Mouse (Mus musculus) ES-E14 (cell line): ENCODE data around the gene Erc2. TPM values are rescaled to one million over a fixed set of nuclear protein-coding genes. Genes with fewer than 3 reads are reported as not detected.

Experiments
- DNase-seq: peaks from one replicate; pipeline ENCODE4 v3.0.0-alpha.2; 2013; ENCODE audit warnings: low read depth, low spot score
- H3K27ac ChIP-seq: 2 replicates; pipeline ENCODE4 v1.5.1; 2012; ENCODE audit warnings: low read depth, mild to moderate bottlenecking, low read length, moderate library complexity, mixed read lengths; ENCODE audit not compliant: poor library complexity, insufficient read depth, severe bottlenecking
- H3K36me3 ChIP-seq: 2 replicates; pipeline ENCODE4 v1.6.1; 2012; ENCODE audit warnings: mild to moderate bottlenecking, low read length, moderate library complexity, mixed read lengths; ENCODE audit not compliant: control insufficient read depth, poor library complexity, insufficient read depth, severe bottlenecking
- H3K4me1 ChIP-seq, 2 experiments: fragments of 150-350 bp in 1 of 2; sonication (generic) in 1 of 2; 2 replicates each; pipeline ENCODE4 v1.6.1; 2012; ENCODE audit warnings: low read length in 2 of 2, mild to moderate bottlenecking in 1 of 2, mixed read lengths in 1 of 2; ENCODE audit not compliant: control insufficient read depth in 2 of 2, insufficient read depth in 2 of 2, poor library complexity in 1 of 2
- H3K4me3 ChIP-seq, 2 experiments: fragments of 150-350 bp in 1 of 2; sonication (generic) in 1 of 2; 2 replicates each; pipeline ENCODE4 v1.5.1; 2012; ENCODE audit warnings: low read length in 2 of 2, low read depth in 1 of 2, mild to moderate bottlenecking in 1 of 2, mixed read lengths in 1 of 2; ENCODE audit not compliant: insufficient read depth in 1 of 2, poor library complexity in 1 of 2, severe bottlenecking in 1 of 2
- H3K9ac ChIP-seq: 2 replicates; pipeline ENCODE4 v1.6.1; 2012; ENCODE audit warnings: low read depth, mild to moderate bottlenecking, low read length, mixed read lengths; ENCODE audit not compliant: poor library complexity, insufficient read depth, severe bottlenecking
- H3K9me3 ChIP-seq: fragments of 150-350 bp; sonication (generic); 2 replicates; pipeline ENCODE4 v1.6.1; 2012; ENCODE audit warnings: low read depth, mild to moderate bottlenecking, low read length; ENCODE audit not compliant: control insufficient read depth, insufficient read depth
- CHD2 ChIP-seq: IDR thresholded peaks from 2 replicates; pipeline ENCODE4 v1.6.1; 2014; ENCODE audit warnings: mild to moderate bottlenecking, low read depth, low read length, inconsistent platforms
- HCFC1 ChIP-seq: IDR thresholded peaks from 2 replicates; pipeline ENCODE4 v1.6.1; 2012; ENCODE audit warnings: low read length, inconsistent platforms, borderline replicate concordance; ENCODE audit not compliant: insufficient read depth
- MAFK ChIP-seq: IDR thresholded peaks from 2 replicates; pipeline ENCODE4 v1.6.1; 2014; ENCODE audit warnings: mild to moderate bottlenecking, low read depth, low read length, inconsistent platforms; ENCODE audit not compliant: insufficient read depth
- ZC3H11A ChIP-seq: IDR thresholded peaks from 2 replicates; pipeline ENCODE4 v1.6.1; 2012; ENCODE audit warnings: low read depth, mild to moderate bottlenecking, inconsistent platforms, low read length, borderline replicate concordance
- ZNF384 ChIP-seq: IDR thresholded peaks from 2 replicates; pipeline ENCODE4 v1.6.1; 2012; ENCODE audit warnings: low read depth, low read length, inconsistent platforms
- in situ Hi-C, 2 experiments: fragments of 600-800 bp; cut with MboI; formaldehyde crosslinking; loops; one replicate each; pipeline ENCODE4 v1.15.1; 2025; ENCODE audit warnings: low sequenced_read_pairs in 2 of 2, inconsistent platforms in 1 of 2; ENCODE audit not compliant: unreplicated experiment in 2 of 2
- total RNA-seq: library from RNA; depleted of rRNA; stranded (reverse); fragments of 300-350 nt; gene quantifications from 2 replicates; pipeline ENCODE4 v1.2.3, GENCODE M21; 2012

Erc2 gene
- total RNA-seq, 1 experiment, result 9.1 TPM

GRCm38 (mm10) chr14:27803961-27804360 is 181.7 kb downstream of the Erc2 start:
- in situ Hi-C loops, result loop anchor here (25.0 kb wide), 3 partner anchors 683 to 1308 kb away; partner anchors contain the start of gene Wnt5a (in 1 of the 2)
- TF ChIP-seq ZC3H11A, result 0 out of 2 replicates have a peak, but pooled peaks have one; percentile 36
- no peak for TF ChIP-seq MAFK
- Histone ChIP-seq H3K36me3 (no peaks in the 10 kb centered on the region), H3K4me3 (no peak overlapping the region), H3K27ac (no peak overlapping the region), H3K4me1 (no peaks in the 10 kb centered on the region), H3K9me3 (no peaks in the 10 kb centered on the region; the same call in 1 of the 2 replicates), H3K9ac (no peak overlapping the region)
- DNase-seq, result peak; percentile 47

GRCm38 (mm10) chr14:27805064-27805463 is 182.8 kb downstream of the Erc2 start:
- Histone ChIP-seq H3K4me3 (no peak overlapping the region), H3K27ac (no peak overlapping the region), H3K9ac (no peak overlapping the region), H3K4me1 (no peaks in the 10 kb centered on the region), H3K9me3 (no peaks in the 10 kb centered on the region; the same call in 1 of the 2 replicates), H3K36me3 (no peaks in the 10 kb centered on the region)
- TF ChIP-seq ZC3H11A (no peak), ZNF384 (no peak), HCFC1 (no peak), MAFK (no peak), CHD2 (no peak)
- DNase-seq, result no peak
- in situ Hi-C loops, result loop anchor here (25.0 kb wide), 3 partner anchors 682 to 1307 kb away; partner anchors contain the start of gene Wnt5a (in 1 of the 2)

GRCm38 (mm10) chr14:27808080-27808479 is 185.9 kb downstream of the Erc2 start:
- Histone ChIP-seq H3K9me3 (no peaks in the 10 kb centered on the region), H3K36me3 (no peaks in the 10 kb centered on the region), H3K4me1 (no peaks in the 10 kb centered on the region), H3K27ac (no peak overlapping the region), H3K9ac (no peak overlapping the region), H3K4me3 (no peak overlapping the region)
- TF ChIP-seq CHD2 (no peak), ZC3H11A (peak; percentile 62; the same call in 1 of the 2 replicates)
- in situ Hi-C loops, result loop anchor here (25.0 kb wide), 3 partner anchors 679 to 1304 kb away; partner anchors contain the start of gene Wnt5a (in 1 of the 2)
- DNase-seq, result peak; percentile 41

DNA sequence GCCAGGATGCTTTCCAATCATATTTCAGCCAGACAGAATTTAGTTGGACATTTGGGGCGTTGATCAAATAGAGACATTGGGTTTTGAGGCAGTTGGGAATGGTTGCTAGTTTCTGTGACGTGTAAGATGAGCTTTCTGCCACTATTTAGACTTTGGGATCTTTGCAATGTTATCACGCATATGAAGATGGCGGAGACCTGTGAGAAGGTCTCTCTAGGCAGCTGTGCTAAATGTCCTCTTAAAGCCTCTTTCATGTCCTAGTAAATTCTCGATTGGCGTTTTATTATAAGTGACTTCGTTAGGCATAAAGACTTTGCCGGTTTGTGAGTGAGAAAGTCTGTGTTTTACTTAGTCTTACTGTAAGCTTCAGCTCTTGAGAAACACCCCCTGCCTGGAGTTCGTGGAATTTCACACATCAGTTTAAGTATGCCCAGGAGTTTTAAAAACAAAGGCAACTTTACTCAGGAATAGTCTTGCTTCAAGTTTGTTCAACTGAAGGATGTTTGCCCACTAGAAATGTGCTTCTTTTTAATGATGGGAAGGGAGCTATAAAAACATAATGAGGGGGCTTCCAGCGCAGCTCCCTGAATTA is 186.4 kb downstream of the Erc2 start:
- H3K36me3 ChIP-seq, result no peaks in the 10 kb centered on the region
- no peak for TF ChIP-seq MAFK
- TF ChIP-seq ZNF384, result no peak
- no peak for TF ChIP-seq CHD2
- TF ChIP-seq HCFC1, result no peak
- no peak for TF ChIP-seq ZC3H11A
- H3K9ac ChIP-seq, result no peak overlapping the region
- H3K27ac ChIP-seq, result no peak overlapping the region
- H3K4me3 ChIP-seq, result no peak overlapping the region
- no peaks in the 10 kb centered on the region for H3K4me1 ChIP-seq
- in situ Hi-C loops, result loop anchor here (25.0 kb wide), 3 partner anchors 679 to 1304 kb away; partner anchors contain the start of gene Wnt5a (in 1 of the 2)
- no peak for DNase-seq
- no peaks in the 10 kb centered on the region for H3K9me3 ChIP-seq

- Histone ChIP-seq H3K36me3 (no peaks in the 10 kb centered on the region), H3K4me3 (no peak overlapping the region), H3K4me1 (no peaks in the 10 kb centered on the region), H3K9ac (no peak overlapping the region), H3K27ac (no peak overlapping the region), H3K9me3 (no peaks in the 10 kb centered on the region)
- in situ Hi-C loops, result loop anchor here (25.0 kb wide), 3 partner anchors 677 to 1302 kb away; partner anchors contain the start of gene Wnt5a (in 1 of the 2)
- no peak for TF ChIP-seq ZNF384
- TF ChIP-seq HCFC1, result no peak
- TF ChIP-seq ZC3H11A, result no peak
- TF ChIP-seq CHD2, result no peak
- DNase-seq, result no peak
Observed at GRCm38 (mm10) chr14:27810790-27811189, 188.6 kb downstream of the Erc2 start.
